Comparison of ENCODE assay signal across 13 mouse cellular contexts in the genomic region with DNA sequence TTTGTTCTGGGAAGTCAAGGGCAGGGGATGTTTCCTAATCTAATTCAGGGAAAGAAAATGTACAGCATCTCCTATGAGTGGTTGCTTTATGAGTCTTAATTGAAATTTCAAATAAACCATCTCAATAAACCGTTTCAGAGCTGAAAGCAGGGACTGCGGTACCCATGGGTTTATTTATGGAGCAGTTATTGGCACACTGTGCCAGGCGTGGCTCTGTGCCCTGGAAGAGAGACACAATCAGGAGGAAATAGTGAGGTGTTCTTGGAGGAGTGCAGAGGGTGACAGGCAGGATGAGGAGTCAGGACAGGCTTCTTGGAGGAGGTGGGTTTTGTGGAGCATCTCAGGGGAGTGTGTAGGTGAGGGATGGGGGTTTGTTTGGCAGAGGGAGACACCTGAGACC. TPM values are rescaled to one million over a fixed set of nuclear protein-coding genes. Genes with fewer than 3 reads are reported as not detected.
DNase-seq lines count a peak whose midpoint lies in the region; ATAC-seq lines count a peak whose summit lies in the region.
"Had no signal": no experiment of that assay in that cellular context is flagged by ENCODE, and none has a peak within 500 bp of the region (broad histone marks: within the 10 kb centered on the region; RNA-seq: fewer than 3 reads in every experiment).

No protein-coding gene starts in this region.

- 39% methylated on average over 3 of the region's 3 CpGs for WGBS in intestine, embryonic 16.5 days
- WGBS in intestine, embryonic 15.5 days = 45% methylated on average over 3 of the region's 3 CpGs
- WGBS in midbrain, embryonic 11.5 days = 76% methylated on average over 3 of the region's 3 CpGs

- no peaks in the 10 kb centered on the region for H3K9me3 ChIP-seq in intestine, embryonic 16.5 days (ENCODE audit: control insufficient read depth, low read length)
- no peaks in the 10 kb centered on the region for H3K9me3 ChIP-seq in intestine, embryonic 15.5 days
- no peaks in the 10 kb centered on the region for H3K9me3 ChIP-seq in midbrain, embryonic 11.5 days (ENCODE audit: control insufficient read depth, low read length)
- H3K9me3 ChIP-seq: liver, embryonic 15.5 days; midbrain, embryonic 12.5 days had no signal

- H3K4me1 ChIP-seq in intestine, embryonic 16.5 days (ENCODE audit: control insufficient read depth, insufficient read depth, low read length) = peaks cover 17% of the 10 kb centered on the region
- H3K4me1 ChIP-seq in intestine, embryonic 15.5 days (replicated peaks) = peaks cover 22% of the 10 kb centered on the region
- H3K4me1 ChIP-seq in midbrain, embryonic 11.5 days (ENCODE audit: control insufficient read depth, insufficient read depth, low read length) = peaks cover 6% of the 10 kb centered on the region

- 0 out of 2 replicates have a peak, but pooled peaks have one; percentile 25 for ATAC-seq in intestine, embryonic 16.5 days
- ATAC-seq in intestine, embryonic 15.5 days = no peak
- ATAC-seq in monocyte, adult 5-6 weeks (replicated peaks; ENCODE audit: insufficient number of reproducible peaks, low FRiP score, low TSS enrichment, poor library complexity, severe bottlenecking) = no peak
- no peak for ATAC-seq in midbrain, embryonic 11.5 days (ENCODE audit: low FRiP score)
- ATAC-seq: Patski had no signal

- H3K4me2 ChIP-seq in intestine, embryonic 16.5 days (ENCODE audit: low read depth, low read length) = no peak overlapping the region
- H3K4me2 ChIP-seq in intestine, embryonic 15.5 days (replicated peaks) = no peak overlapping the region
- H3K4me2 ChIP-seq in midbrain, embryonic 11.5 days = no peak overlapping the region
- H3K4me2 ChIP-seq: liver, embryonic 15.5 days; midbrain, embryonic 12.5 days had no signal

- H3K27ac ChIP-seq in intestine, embryonic 16.5 days (ENCODE audit: low read length) = no peak overlapping the region
- H3K27ac ChIP-seq in intestine, embryonic 15.5 days = no peak overlapping the region
- H3K27ac ChIP-seq in midbrain, embryonic 11.5 days (ENCODE audit: low read depth, low read length) = no peak overlapping the region
- H3K27ac ChIP-seq: liver, embryonic 15.5 days; midbrain, embryonic 12.5 days had no signal

- no peak overlapping the region for H3K4me3 ChIP-seq in intestine, embryonic 16.5 days (ENCODE audit: low read length)
- H3K4me3 ChIP-seq in intestine, embryonic 15.5 days (replicated peaks) = no peak overlapping the region
- H3K4me3 ChIP-seq in midbrain, embryonic 11.5 days (ENCODE audit: low read depth, low read length) = no peak overlapping the region
- H3K4me3 ChIP-seq: erythroblast, embryonic 14.5 days; liver, embryonic 15.5 days; midbrain, embryonic 12.5 days had no signal

- H3K36me3 ChIP-seq in intestine, embryonic 16.5 days (ENCODE audit: control insufficient read depth, insufficient read depth, low read length) = no peaks in the 10 kb centered on the region
- H3K36me3 ChIP-seq in intestine, embryonic 15.5 days = no peaks in the 10 kb centered on the region
- no peaks in the 10 kb centered on the region for H3K36me3 ChIP-seq in midbrain, embryonic 11.5 days (ENCODE audit: control insufficient read depth, insufficient read depth, low read length)
- H3K36me3 ChIP-seq: liver, embryonic 15.5 days; midbrain, embryonic 12.5 days had no signal

- peak; percentile 33 for DNase-seq in adrenal gland, postnatal 14 days
- DNase-seq in adrenal gland, postnatal 4 days (ENCODE audit: low spot score in 2 of 2) = no peak
- DNase-seq in cerebellum, adult 18-20 months = peak; percentile 90 to 91
- DNase-seq in layer of hippocampus, adult 18-20 months (ENCODE audit: low spot score in 2 of 2) = peak; percentile 48 to 78
- no peak for DNase-seq in midbrain, embryonic 11.5 days (ENCODE audit: low spot score, missing footprints)
- DNase-seq: retina, postnatal 1 day had no signal

- H3K9ac ChIP-seq in intestine, embryonic 16.5 days (ENCODE audit: low read depth, low read length) = no peak overlapping the region
- no peak overlapping the region for H3K9ac ChIP-seq in intestine, embryonic 15.5 days
- H3K9ac ChIP-seq in midbrain, embryonic 11.5 days (ENCODE audit: low read length) = no peak overlapping the region
- H3K9ac ChIP-seq: liver, embryonic 15.5 days; midbrain, embryonic 12.5 days had no signal

- no peaks in the 10 kb centered on the region for H3K27me3 ChIP-seq in intestine, embryonic 16.5 days (replicated peaks; ENCODE audit: control insufficient read depth, insufficient read depth, low read length)
- no peaks in the 10 kb centered on the region for H3K27me3 ChIP-seq in intestine, embryonic 15.5 days (replicated peaks)
- H3K27me3 ChIP-seq in midbrain, embryonic 11.5 days (ENCODE audit: control insufficient read depth, insufficient read depth, low read length) = peaks cover 30% of the 10 kb centered on the region
- H3K27me3 ChIP-seq: Patski had no signal

RNA-seq across cellular contexts. Expression of a gene that starts 33.7 kb away (rescaled TPM):
- 19.9 and 24.9 TPM in 2 replicates for total RNA-seq in adrenal gland, postnatal 14 days (2021)
- total RNA-seq in adrenal gland, postnatal 4 days (2021) = 10 to 100 TPM; 19.9 to 30.8 TPM
- 20.8 and 21.5 TPM in 2 replicates for polyA plus RNA-seq in intestine, embryonic 16.5 days (2015; fragmentation: Nextera tagmentation; extraction: Ambion mirVana)
- polyA plus RNA-seq in intestine, embryonic 15.5 days (2015; fragmentation: Nextera tagmentation; extraction: Ambion mirVana) = 19.8 and 24.1 TPM in 2 replicates
- 100 to 1,000 TPM; 109 to 114 TPM for total RNA-seq in layer of hippocampus, adult 18-20 months (2021)
- total RNA-seq in monocyte, adult 5-6 weeks (2017) = 4.3 to 14.2 TPM (median 6.8 TPM) in 3 replicates
- 6.2 and 6.7 TPM in 2 replicates for polyA plus RNA-seq in midbrain, embryonic 11.5 days (2014; fragmentation: Nextera tagmentation; extraction: Ambion mirVana)

Comparison
In these comparisons a context has a peak if more than half of its experiments do, and no peak if none do; other contexts are left out.
1. DNase-seq: peak in adrenal gland, postnatal 14 days (single experiment), cerebellum, adult 18-20 months (2 of 2) and layer of hippocampus, adult 18-20 months (2 of 2); none in adrenal gland, postnatal 4 days (0 of 2) and midbrain, embryonic 11.5 days (single experiment).